Mouse (Mus musculus): ENCODE measurements at regions not wholly inside any gene's neighbourhood (a gene's known extent, or its start where the extent isn't known, plus 50 kb on each side); places are given as distances from the start of the nearest gene placed in this dataset.

- no peak for DNase-seq (ENCODE audit: low spot score)
- Histone ChIP-seq H3K27me3 (ENCODE audit: insufficient read depth, low read length) (no peaks in the 10 kb centered on the region), H3K4me3 (ENCODE audit: low read length) (no peak overlapping the region), H3K4me2 (ENCODE audit: low read depth, low read length) (no peak overlapping the region), H3K27ac (no peak overlapping the region), H3K9me3 (ENCODE audit: low read length) (no peaks in the 10 kb centered on the region), H3K4me1 (ENCODE audit: insufficient read depth, low read length) (no peaks in the 10 kb centered on the region), H3K9ac (replicated peaks; ENCODE audit: low read length) (no peak overlapping the region), H3K36me3 (ENCODE audit: insufficient read depth, low read length) (no peaks in the 10 kb centered on the region)
- TF ChIP-seq CTCF (IDR thresholded peaks at IDR 0.05; ENCODE audit: low read depth): no peak
- ATAC-seq: no peak
Measured at GRCm38 (mm10) chr1:94582526-94582925, 530.2 kb upstream of the Pdcd1 start.

DNA sequence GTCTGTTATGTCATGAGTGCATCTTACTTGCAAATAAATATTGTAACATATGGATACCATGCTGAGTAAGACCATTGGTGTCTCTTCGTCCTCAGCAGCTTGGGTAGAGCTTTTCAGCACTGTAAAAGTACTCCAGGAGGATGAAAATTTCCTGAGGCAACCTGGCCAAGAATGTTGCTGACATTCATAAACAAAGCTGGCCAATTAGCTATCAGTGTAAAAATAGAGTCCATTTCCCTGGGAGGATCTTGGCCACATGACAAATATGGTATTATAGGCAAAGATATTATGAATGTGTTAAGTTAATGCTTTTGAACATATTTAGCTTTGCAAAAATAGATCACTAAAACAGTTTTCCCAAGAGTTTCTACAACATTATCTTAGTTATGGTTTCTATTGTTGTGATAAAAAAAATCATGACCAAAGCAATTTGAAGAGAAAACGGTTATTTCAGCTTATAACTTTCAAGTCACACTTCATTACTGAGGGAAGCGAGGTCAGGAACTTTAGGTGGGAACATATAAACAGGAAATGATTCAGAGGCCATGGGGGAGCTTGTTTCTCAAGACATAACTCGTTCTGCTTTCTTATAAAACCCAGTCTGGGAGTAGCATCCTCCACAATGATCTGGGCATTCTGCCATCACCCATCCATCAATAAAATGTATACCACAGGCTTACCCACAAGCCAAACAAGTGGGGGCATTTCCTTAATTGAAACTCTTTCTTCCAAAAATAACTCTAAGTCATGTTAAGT lies 529.5 kb upstream of the Pdcd1 start:
- no peaks in the 10 kb centered on the region for H3K27me3 ChIP-seq (ENCODE audit: insufficient read depth, low read length)
- no peaks in the 10 kb centered on the region for H3K4me1 ChIP-seq (ENCODE audit: insufficient read depth, low read length)
- no peak for TF ChIP-seq CTCF (IDR thresholded peaks at IDR 0.05; ENCODE audit: low read depth)
- no peak overlapping the region for H3K9ac ChIP-seq (replicated peaks; ENCODE audit: low read length)
- H3K36me3 ChIP-seq (ENCODE audit: insufficient read depth, low read length): no peaks in the 10 kb centered on the region
- H3K4me3 ChIP-seq (ENCODE audit: low read length): no peak overlapping the region
- H3K9me3 ChIP-seq (ENCODE audit: low read length): no peaks in the 10 kb centered on the region
- WGBS: 49% methylated on average over 4 of the region's 4 CpGs
- no peak overlapping the region for H3K27ac ChIP-seq
- ATAC-seq: no peak
- H3K4me2 ChIP-seq (ENCODE audit: low read depth, low read length): no peak overlapping the region
- DNase-seq (ENCODE audit: low spot score): no peak

DNA sequence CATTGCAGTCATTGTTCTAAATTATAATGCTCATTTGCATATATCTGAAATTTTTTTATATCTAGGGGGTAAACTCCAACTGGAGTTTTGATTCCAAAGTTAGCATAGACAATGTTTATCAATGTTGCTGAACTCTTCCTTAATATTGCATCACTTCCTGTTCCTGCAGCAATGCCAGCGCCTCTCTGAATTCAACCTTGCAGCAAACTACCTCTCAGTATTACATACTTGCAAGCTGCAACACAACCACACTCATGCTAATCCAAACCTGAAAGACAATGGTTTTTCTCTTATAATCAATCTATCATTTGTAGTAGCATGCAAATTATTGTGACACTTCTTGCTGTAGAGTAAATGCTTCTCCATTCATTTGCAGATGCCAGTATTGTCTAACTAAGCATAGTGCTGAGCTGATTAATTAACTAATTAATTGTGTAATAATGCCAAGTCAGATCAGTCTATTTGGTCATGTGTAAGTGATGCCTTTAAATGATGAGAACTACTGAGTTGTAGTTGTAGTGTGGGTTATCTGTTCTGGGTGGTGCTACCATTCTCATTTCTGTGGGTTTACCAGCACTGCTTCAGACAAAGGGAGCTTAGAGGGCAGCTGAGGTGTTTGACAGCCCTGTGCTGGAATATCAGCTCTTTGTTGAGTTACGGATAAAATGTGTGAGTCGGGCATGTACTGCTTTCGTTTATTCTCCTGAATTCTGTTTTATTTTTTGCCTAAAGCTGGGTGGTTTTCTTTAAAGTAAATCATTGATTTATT lies 480.6 kb upstream of the Pdcd1 start:
- 82% methylated on average over 4 of the region's 4 CpGs for WGBS
- Histone ChIP-seq H3K36me3 (ENCODE audit: insufficient read depth, low read length) (no peaks in the 10 kb centered on the region), H3K4me2 (ENCODE audit: low read depth, low read length) (no peak overlapping the region), H3K9ac (replicated peaks; ENCODE audit: low read length) (no peak overlapping the region), H3K4me1 (ENCODE audit: insufficient read depth, low read length) (no peaks in the 10 kb centered on the region), H3K27ac (no peak overlapping the region), H3K27me3 (ENCODE audit: insufficient read depth, low read length) (no peaks in the 10 kb centered on the region), H3K9me3 (ENCODE audit: low read length) (no peaks in the 10 kb centered on the region), H3K4me3 (ENCODE audit: low read length) (no peak overlapping the region)
- DNase-seq (ENCODE audit: low spot score) (no peak), ATAC-seq (no peak)
- TF ChIP-seq CTCF (IDR thresholded peaks at IDR 0.05; ENCODE audit: low read depth): no peak

DNA sequence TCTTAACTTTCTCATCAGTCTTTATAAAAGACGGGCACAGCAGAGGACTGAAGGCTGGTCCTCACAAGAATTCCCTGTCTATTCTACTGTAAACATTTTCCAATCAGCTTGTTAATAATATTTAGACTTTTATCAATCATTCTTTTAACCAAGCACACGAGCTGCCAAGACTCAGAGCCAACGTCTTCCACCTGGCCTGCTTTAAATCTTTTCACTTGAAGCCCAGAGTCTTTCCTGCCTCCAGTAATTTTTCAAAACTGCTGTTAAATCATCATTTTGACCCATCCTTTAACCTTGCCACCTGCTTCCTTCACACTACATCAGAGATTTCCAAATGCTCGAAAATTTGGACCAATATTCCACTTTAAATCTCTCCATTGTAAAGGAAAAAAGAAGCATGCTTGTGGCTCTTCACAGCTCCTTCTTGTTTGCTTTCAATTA lies 451.7 kb upstream of the Pdcd1 start:
- peak; percentile 8 for DNase-seq (ENCODE audit: low spot score)

GRCm38 (mm10) chr1:94503379-94504079 lies 451.2 kb upstream of the Pdcd1 start:
- no peak overlapping the region for H3K4me3 ChIP-seq (ENCODE audit: low read length)
- no peak overlapping the region for H3K9ac ChIP-seq (replicated peaks; ENCODE audit: low read length)
- TF ChIP-seq CTCF (IDR thresholded peaks at IDR 0.05; ENCODE audit: low read depth): no peak
- H3K27me3 ChIP-seq (ENCODE audit: insufficient read depth, low read length): no peaks in the 10 kb centered on the region
- H3K9me3 ChIP-seq (ENCODE audit: low read length): no peaks in the 10 kb centered on the region
- ATAC-seq (peak; percentile 32; the same call in 1 of the 2 replicates), DNase-seq (ENCODE audit: low spot score) (peak; percentile 68)
- no peak overlapping the region for H3K4me2 ChIP-seq (ENCODE audit: low read depth, low read length)
- 37% methylated on average over 6 of the region's 6 CpGs for WGBS
- H3K36me3 ChIP-seq (ENCODE audit: insufficient read depth, low read length): no peaks in the 10 kb centered on the region
- H3K27ac ChIP-seq: no peak overlapping the region
- no peaks in the 10 kb centered on the region for H3K4me1 ChIP-seq (ENCODE audit: insufficient read depth, low read length)

More for the DNA sequence above, 451.7 kb upstream of the Pdcd1 start:
- Histone ChIP-seq H3K4me3 (ENCODE audit: low read length) (no peak overlapping the region), H3K36me3 (ENCODE audit: insufficient read depth, low read length) (no peaks in the 10 kb centered on the region), H3K9ac (replicated peaks; ENCODE audit: low read length) (no peak overlapping the region), H3K4me1 (ENCODE audit: insufficient read depth, low read length) (no peaks in the 10 kb centered on the region), H3K27ac (no peak overlapping the region), H3K4me2 (ENCODE audit: low read depth, low read length) (no peak overlapping the region), H3K9me3 (ENCODE audit: low read length) (no peaks in the 10 kb centered on the region), H3K27me3 (ENCODE audit: insufficient read depth, low read length) (no peaks in the 10 kb centered on the region)
- no peak for TF ChIP-seq CTCF (IDR thresholded peaks at IDR 0.05; ENCODE audit: low read depth)
- ATAC-seq: no peak
- WGBS: 30% methylated on average over 4 of the region's 4 CpGs

DNA sequence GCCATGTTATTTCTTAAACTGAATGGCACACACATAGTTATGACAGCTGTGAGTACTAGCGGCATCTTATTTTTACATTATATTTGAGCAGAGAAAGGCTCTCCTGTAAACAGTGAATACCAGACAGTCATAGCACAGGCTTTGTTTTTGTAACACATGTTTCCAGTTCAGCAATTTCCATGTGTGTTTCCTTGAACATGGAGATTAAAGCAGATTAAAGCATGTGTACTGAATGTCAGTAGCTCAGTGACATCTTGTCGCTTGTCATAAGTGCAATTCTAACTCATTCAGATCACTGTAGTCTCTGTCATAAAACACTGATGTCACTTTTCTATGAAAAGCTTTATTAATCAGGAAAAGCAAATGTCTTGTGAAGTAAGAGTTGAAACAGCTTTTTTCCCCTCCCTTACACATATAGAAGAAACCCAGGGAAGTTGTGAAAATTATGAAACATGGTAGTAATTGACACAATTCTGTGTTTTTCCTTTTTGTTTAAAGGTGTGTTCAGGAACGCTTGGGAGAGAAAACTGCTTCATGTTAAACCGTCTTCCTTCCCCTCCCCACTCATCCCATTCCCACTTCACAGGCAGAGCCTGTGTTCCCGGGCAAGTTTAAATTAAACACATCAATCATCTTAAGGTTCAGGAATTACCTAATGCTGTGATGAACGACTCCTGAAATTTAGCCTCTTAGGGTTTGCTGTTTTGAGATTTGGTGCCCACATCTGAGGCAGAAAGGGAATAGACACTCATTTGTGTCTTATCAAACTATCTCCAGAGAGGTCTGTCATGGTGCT lies 449.9 kb upstream of the Pdcd1 start:
- Histone ChIP-seq H3K4me3 (ENCODE audit: low read length) (no peak overlapping the region), H3K4me1 (ENCODE audit: insufficient read depth, low read length) (no peaks in the 10 kb centered on the region), H3K9me3 (ENCODE audit: low read length) (no peaks in the 10 kb centered on the region), H3K36me3 (ENCODE audit: insufficient read depth, low read length) (no peaks in the 10 kb centered on the region), H3K27me3 (ENCODE audit: insufficient read depth, low read length) (no peaks in the 10 kb centered on the region), H3K9ac (replicated peaks; ENCODE audit: low read length) (no peak overlapping the region), H3K4me2 (ENCODE audit: low read depth, low read length) (no peak overlapping the region), H3K27ac (no peak overlapping the region)
- no peak for TF ChIP-seq CTCF (IDR thresholded peaks at IDR 0.05; ENCODE audit: low read depth)
- DNase-seq (ENCODE audit: low spot score) (no peak), ATAC-seq (no peak)
- WGBS: 48% methylated on average over 6 of the region's 6 CpGs

All from hindbrain, postnatal 0 days (tissue).